Mouse (Mus musculus) stomach, postnatal 0 days (tissue): Measurements from ENCODE around the gene Grin2a. TPM values are rescaled to one million over a fixed set of nuclear protein-coding genes. Genes with fewer than 3 reads are reported as not detected.

Source experiments
- ATAC-seq: fragments of 200-750 bp; cut with Nextera tagmentation; 2 replicates; pipeline ENCODE4 v1.8.0; 2017; ENCODE audit not compliant: low FRiP score, low TSS enrichment
- DNase-seq: peaks from one replicate; pipeline ENCODE4 v3.0.0-alpha.2; 2016; ENCODE audit warnings: low spot score
- H3K27ac ChIP-seq: fragments of 300-500 bp; sonication (generic); replicated peaks from 2 replicates; pipeline ENCODE4 v1.5.1; 2014; ENCODE audit warnings: mild to moderate bottlenecking, control low read depth
- H3K27me3 ChIP-seq: fragments of 300-500 bp; sonication (generic); 2 replicates; pipeline ENCODE4 v1.6.1; 2014; ENCODE audit warnings: low read length; ENCODE audit not compliant: control insufficient read depth, insufficient read depth
- H3K36me3 ChIP-seq: fragments of 300-500 bp; sonication (generic); 2 replicates; pipeline ENCODE4 v1.6.1; 2014; ENCODE audit warnings: low read length, mixed read lengths; ENCODE audit not compliant: control insufficient read depth, insufficient read depth
- H3K4me1 ChIP-seq: fragments of 300-500 bp; sonication (generic); replicated peaks from 2 replicates; pipeline ENCODE4 v1.6.1; 2014; ENCODE audit warnings: antibody characterized with exemption; ENCODE audit not compliant: control insufficient read depth, insufficient read depth
- H3K4me2 ChIP-seq: fragments of 300-500 bp; sonication (generic); replicated peaks from 2 replicates; pipeline ENCODE4 v1.6.1; 2014; ENCODE audit warnings: low read depth, mild to moderate bottlenecking, control low read depth, moderate library complexity
- H3K4me3 ChIP-seq: fragments of 300-500 bp; sonication (generic); 2 replicates; pipeline ENCODE4 v1.5.1; 2014; ENCODE audit warnings: low read depth, low read length, control low read depth
- H3K9ac ChIP-seq: fragments of 300-500 bp; sonication (generic); 2 replicates; pipeline ENCODE4 v1.6.1; 2014; ENCODE audit warnings: mild to moderate bottlenecking, low read length, control low read depth, mixed read lengths
- H3K9me3 ChIP-seq: fragments of 300-500 bp; sonication (generic); 2 replicates; pipeline ENCODE4 v1.6.1; 2016; ENCODE audit warnings: low read length; ENCODE audit not compliant: control insufficient read depth
- CTCF ChIP-seq: IDR thresholded peaks from 2 replicates; pipeline ENCODE4 v1.5.1; 2016; ENCODE audit warnings: antibody characterized with exemption, low read depth, mild to moderate bottlenecking, moderate library complexity
- EP300 ChIP-seq: optimal IDR thresholded peaks from 2 replicates; pipeline ENCODE3; 2016; ENCODE audit warnings: antibody characterized with exemption
- WGBS: fragments of 180-500 bp; shearing (Covaris S2); extraction: QIAGEN DNeasy Blood & Tissue Kit; methylation state at CpG from one replicate; pipeline ENCODE4 v1.1.7; 2014; 5-methylcytosine and 5-hydroxymethylcytosine counted together
- polyA plus RNA-seq: library from polyadenylated mRNA; unstranded; fragments of >200 nt; fragmentation: Nextera tagmentation; extraction: Ambion mirVana; gene quantifications from 2 replicates; pipeline ENCODE4 v1.2.1, GENCODE M21; 2015

The Grin2a gene
- polyA plus RNA-seq, 1 experiment from 2014 or later, result not detected

DNA sequence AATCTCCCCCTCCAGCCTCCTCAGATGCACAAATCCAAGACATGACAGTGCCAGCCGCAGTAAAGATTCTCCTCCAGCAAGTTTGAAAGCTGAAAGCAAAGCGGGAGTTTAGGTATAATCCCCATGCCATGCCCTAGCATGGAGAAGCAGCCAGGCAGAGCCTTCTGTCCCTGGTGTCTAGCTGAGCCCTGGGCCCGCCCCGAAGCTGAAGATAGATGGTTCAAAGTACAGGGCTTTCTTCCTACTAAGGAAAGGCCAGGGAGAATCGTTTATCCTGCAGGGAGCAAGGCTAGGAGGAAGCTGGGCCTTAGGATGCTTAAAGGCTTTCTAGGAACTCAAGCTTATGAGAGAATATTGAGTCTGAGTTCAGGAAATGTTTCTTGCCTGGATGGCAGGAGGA is 50.5 kb downstream of the Grin2a start:
- H3K9ac ChIP-seq, result no peak overlapping the region
- H3K27me3 ChIP-seq, result no peaks in the 10 kb centered on the region
- no peaks in the 10 kb centered on the region for H3K4me1 ChIP-seq
- no peak overlapping the region for H3K27ac ChIP-seq
- no peak for ATAC-seq
- peak; percentile 10 for DNase-seq
- no peaks in the 10 kb centered on the region for H3K9me3 ChIP-seq
- WGBS, result 64% methylated on average over 5 of the region's 5 CpGs
- no peak overlapping the region for H3K4me2 ChIP-seq
- H3K4me3 ChIP-seq, result no peak overlapping the region
- TF ChIP-seq EP300 (no peak), CTCF (no peak)
- no peaks in the 10 kb centered on the region for H3K36me3 ChIP-seq

DNA sequence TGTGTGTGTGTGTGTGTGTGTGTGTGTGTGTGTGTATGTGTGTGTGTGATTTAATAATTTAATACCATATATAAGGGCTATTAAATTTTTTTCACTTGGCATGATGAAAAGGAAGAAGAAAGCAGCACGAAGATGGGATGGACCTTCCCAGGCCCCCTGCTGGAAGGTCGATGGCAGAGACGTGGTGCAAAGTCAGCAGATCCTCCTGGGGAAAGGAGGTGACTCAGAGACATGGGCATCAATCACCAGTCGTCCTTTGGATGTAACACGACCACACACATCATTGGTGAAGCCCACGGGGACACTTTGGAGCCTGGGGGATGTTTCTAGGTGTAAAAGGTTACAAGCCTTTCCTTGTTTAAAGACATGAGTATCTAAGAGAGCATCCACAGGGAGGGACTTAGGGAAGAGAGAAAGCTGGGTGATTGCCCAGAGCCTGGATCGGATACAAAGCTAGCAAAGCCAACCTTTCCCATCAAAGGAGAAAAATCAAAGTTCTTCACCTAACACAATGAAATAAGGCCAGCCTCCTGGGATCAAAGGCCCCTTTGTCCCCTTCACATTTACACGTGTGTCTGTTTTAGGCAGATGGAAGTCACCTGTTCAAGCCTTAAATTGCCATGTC is 53.9 kb downstream of the Grin2a start:
- H3K4me2 ChIP-seq, result no peak overlapping the region
- no peaks in the 10 kb centered on the region for H3K27me3 ChIP-seq
- WGBS, result 30% methylated on average over 8 of the region's 8 CpGs
- no peak overlapping the region for H3K4me3 ChIP-seq
- no peaks in the 10 kb centered on the region for H3K36me3 ChIP-seq
- H3K4me1 ChIP-seq, result no peaks in the 10 kb centered on the region
- H3K9me3 ChIP-seq, result no peaks in the 10 kb centered on the region
- ATAC-seq, result no peak
- H3K9ac ChIP-seq, result no peak overlapping the region
- TF ChIP-seq EP300 (no peak), CTCF (peak; percentile 46)
- no peak for DNase-seq
- H3K27ac ChIP-seq, result no peak overlapping the region

DNA sequence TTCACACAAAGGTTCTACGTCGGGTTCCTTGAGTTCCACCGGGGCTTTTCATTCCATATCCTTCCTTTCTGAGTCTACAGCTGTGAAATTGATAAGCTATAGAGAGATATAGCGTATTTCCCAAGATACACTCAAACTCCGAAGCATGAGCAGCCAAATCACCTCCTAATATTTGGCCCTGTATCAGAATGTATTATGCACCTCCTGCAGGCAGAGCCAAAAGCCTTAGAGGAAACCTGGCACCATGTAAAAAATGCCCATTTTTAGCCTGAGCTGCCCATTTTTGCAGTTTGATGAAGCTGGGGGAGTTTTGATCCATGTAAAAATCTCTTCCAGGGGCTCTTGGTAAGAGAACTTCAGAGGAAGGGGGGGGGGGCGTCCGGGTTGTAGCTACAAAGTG is 54.6 kb downstream of the Grin2a start:
- H3K4me3 ChIP-seq, result no peak overlapping the region
- H3K36me3 ChIP-seq, result no peaks in the 10 kb centered on the region
- no peak overlapping the region for H3K9ac ChIP-seq
- no peak overlapping the region for H3K27ac ChIP-seq
- H3K4me2 ChIP-seq, result no peak overlapping the region
- H3K9me3 ChIP-seq, result no peaks in the 10 kb centered on the region
- H3K27me3 ChIP-seq, result no peaks in the 10 kb centered on the region
- DNase-seq, result no peak
- no peaks in the 10 kb centered on the region for H3K4me1 ChIP-seq
- TF ChIP-seq EP300 (no peak), CTCF (no peak)
- no peak for ATAC-seq
- 84% methylated on average over 7 of the region's 7 CpGs for WGBS

DNA sequence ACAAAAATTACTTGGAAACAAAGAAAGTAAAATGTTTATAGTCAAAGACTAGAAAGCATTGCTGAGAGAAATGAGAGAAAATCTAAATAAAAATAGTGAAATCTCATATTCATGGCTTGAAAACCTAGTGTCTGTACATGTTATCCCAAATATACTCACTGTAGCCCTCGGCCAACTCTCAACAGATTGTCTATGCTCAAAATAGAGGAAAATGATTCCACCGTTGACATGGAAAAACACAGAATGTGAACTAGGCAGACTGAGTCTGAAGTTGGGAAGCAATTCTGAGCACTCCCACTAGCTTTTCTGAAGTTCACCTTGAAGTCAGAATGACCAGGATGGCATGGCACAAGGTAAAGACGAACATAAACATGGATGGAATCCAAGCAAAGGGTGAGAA is 84.7 kb downstream of the Grin2a start:
- Histone ChIP-seq H3K36me3 (no peaks in the 10 kb centered on the region), H3K4me3 (no peak overlapping the region), H3K4me1 (no peaks in the 10 kb centered on the region), H3K27me3 (no peaks in the 10 kb centered on the region), H3K9me3 (no peaks in the 10 kb centered on the region), H3K9ac (no peak overlapping the region), H3K27ac (no peak overlapping the region), H3K4me2 (no peak overlapping the region)
- DNase-seq, result no peak
- WGBS, result 82% methylated on average over 3 of the region's 3 CpGs
- ATAC-seq, result no peak
- TF ChIP-seq CTCF, result no peak
- no peak for TF ChIP-seq EP300

DNA sequence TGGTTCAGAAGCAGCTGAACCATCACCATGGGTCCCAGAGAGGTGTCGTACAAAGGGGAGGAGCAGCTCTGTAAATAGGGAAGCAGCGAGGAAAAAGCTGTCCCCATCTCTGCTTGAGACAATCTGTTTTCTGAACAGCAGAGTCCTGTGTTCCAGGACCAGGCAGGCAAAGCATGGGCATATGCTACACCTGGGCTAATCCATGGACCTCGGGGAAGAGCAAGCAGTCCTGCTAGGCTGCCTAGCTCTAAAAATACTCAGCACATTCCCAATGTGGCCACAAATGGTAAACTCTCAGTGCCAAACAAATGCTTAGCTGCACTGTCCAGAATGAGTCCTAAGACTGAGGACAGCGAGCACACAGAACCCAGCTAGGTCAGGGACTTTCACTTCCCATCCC is 86.1 kb downstream of the Grin2a start:
- no peaks in the 10 kb centered on the region for H3K36me3 ChIP-seq
- TF ChIP-seq EP300, result no peak
- ATAC-seq, result no peak
- no peak for DNase-seq
- no peaks in the 10 kb centered on the region for H3K27me3 ChIP-seq
- H3K9ac ChIP-seq, result no peak overlapping the region
- H3K9me3 ChIP-seq, result no peaks in the 10 kb centered on the region
- no peak overlapping the region for H3K4me3 ChIP-seq
- H3K4me1 ChIP-seq, result no peaks in the 10 kb centered on the region
- no peak overlapping the region for H3K27ac ChIP-seq
- WGBS, result 77% methylated on average over 4 of the region's 4 CpGs
- no peak overlapping the region for H3K4me2 ChIP-seq

DNA sequence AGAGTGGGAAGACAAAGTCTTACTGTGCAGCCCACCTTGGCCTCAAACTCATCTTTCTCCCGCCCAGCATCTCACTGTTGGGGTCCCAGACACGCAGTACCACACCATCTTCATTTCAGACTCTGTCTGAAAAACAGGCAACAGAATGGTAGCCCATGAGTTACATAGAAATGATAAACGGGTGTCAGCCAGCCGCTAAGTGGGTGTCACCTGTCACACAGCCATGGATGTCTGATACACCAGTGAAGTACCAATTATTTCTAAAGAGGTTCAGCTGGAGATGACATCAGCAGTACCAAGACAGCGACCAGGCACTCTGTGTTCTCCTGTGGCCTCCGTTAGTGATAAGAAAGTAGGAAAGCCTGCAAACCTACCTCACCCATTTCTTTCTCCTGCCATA is 90.9 kb downstream of the Grin2a start:
- H3K9ac ChIP-seq, result no peak overlapping the region
- WGBS, result 78% methylated on average over 6 of the region's 6 CpGs
- DNase-seq, result no peak
- H3K27me3 ChIP-seq, result no peaks in the 10 kb centered on the region
- TF ChIP-seq EP300 (no peak), CTCF (no peak)
- no peak overlapping the region for H3K4me2 ChIP-seq
- no peak overlapping the region for H3K27ac ChIP-seq
- H3K4me3 ChIP-seq, result no peak overlapping the region
- no peaks in the 10 kb centered on the region for H3K9me3 ChIP-seq
- no peaks in the 10 kb centered on the region for H3K4me1 ChIP-seq
- ATAC-seq, result no peak
- no peaks in the 10 kb centered on the region for H3K36me3 ChIP-seq
